Mouse (Mus musculus) gastrocnemius, adult 18-20 months (tissue): ENCODE measurements around the gene Olfr1212. TPM values are rescaled to one million over a fixed set of nuclear protein-coding genes. Genes with fewer than 3 reads are reported as not detected.

Experiments
- DNase-seq: peaks from one replicate; pipeline ENCODE4 v3.0.0; 2021; ENCODE audit warnings: low spot score
- long read RNA-seq, 2 experiments: library from polyadenylated mRNA; stranded (forward); transcript quantifications; one replicate each; pipeline ENCODE4 v2.0.0; 2021
- total RNA-seq, 2 experiments: library from RNA; stranded (reverse); gene quantifications; 2 replicates each; pipeline ENCODE4 v1.2.3; 2021

Olfr1212 gene
- not detected for total RNA-seq
- long read RNA-seq, experiment 1 = 0 reads
- long read RNA-seq, experiment 2 = 0 reads

DNA sequence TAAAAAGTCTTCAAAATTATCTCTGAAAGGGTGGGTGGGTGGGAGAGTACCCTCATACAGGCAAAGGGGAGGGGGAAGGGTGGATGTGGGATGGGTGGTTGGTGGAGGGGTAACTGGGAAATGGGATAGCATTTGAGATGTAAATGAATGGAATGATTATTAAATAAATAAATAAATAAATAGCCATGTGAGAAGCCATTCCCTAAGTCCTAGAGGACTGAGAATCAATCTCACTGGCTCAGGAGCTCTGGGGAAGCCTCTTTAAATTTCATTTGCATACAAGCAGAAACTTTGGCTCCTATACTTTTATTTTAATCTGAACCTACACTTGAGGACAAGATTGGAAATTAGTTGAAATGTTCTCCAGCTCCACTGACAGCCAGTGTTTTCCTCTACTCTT is at the start of gene Olfr1212:
Olfr1212 (plus strand) TSS at position 301 of the 400 bp plus-strand sequence.
- DNase-seq = no peak

- no peak for DNase-seq
Observed at GRCm38 (mm10) chr2:88915057-88915456, 38.7 kb upstream of the Olfr1212 start, which contains the start of gene Olfr1209. Gene Olfr1209 (minus strand): TSS chr2:88915157.

- no peak for DNase-seq
Observed at GRCm38 (mm10) chr2:88938011-88938410, 15.8 kb upstream of the Olfr1212 start, which contains the start of gene Olfr1211. Gene Olfr1211 (minus strand): TSS chr2:88938111.

GRCm38 (mm10) chr2:88980181-88980580 is 26.4 kb downstream of the Olfr1212 start, which contains the start of gene Gm13762:
Gene Gm13762 (minus strand): TSS chr2:88980281.
- no peak for DNase-seq

DNA sequence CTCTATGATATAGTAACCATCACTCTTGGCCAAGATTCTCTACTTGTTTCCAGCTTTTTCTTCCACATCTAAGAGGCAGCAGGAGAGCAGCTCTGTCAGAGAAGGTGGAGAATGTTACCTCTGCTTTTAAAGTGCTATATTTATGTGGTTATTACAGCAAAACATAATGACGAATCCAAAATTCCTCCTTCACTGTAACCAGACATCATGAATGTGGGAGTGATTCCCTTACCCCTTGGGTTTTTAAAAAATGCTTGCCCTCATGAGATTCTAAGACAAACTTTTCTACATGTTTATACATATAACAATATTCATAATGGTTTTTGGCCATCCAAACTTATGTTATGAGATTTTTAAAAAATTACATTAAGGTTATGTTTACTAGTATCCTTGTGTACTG is 38.8 kb downstream of the Olfr1212 start, which contains the start of gene Olfr1214:
Olfr1214 (minus strand) TSS at position 101 of the 400 bp plus-strand sequence.
- DNase-seq = no peak

DNA sequence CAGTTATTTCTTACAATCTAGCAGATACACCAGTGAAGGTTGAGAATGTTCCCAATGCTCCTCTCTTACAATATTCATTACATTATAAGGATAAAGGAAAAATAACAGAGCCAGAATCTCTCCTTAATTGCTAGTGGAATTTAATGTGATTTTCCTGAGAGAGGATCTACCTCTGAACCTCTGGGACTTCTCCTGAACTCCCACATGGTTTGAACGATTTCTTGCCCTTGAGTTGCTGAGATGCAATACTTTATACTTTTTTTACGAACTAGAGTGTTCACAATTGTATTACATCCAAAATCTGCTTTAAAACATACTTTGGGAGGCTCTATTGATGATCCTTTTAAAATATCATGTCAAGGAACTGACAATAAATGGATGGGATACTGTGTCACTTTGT is 53.1 kb downstream of the Olfr1212 start, which contains the start of gene Olfr1215:
Olfr1215 (minus strand) TSS at position 101 of the 400 bp plus-strand sequence.
- no peak for DNase-seq

Other genes starting within 250 kb of the Olfr1212 start
- not detected for gene Olfr1196, start 249.4 kb upstream of the Olfr1212 start, total RNA-seq
- gene Olfr1197, start 221.6 kb upstream of the Olfr1212 start, total RNA-seq = not detected
- not detected for gene Olfr1198, start 202.6 kb upstream of the Olfr1212 start, total RNA-seq
- not detected for gene Olfr1199, start 193.5 kb upstream of the Olfr1212 start, total RNA-seq
- gene Olfr1200, start 183.5 kb upstream of the Olfr1212 start, total RNA-seq = not detected
- not detected for gene Olfr1201, start 160.9 kb upstream of the Olfr1212 start, total RNA-seq
- not detected for gene Olfr1202, start 139.5 kb upstream of the Olfr1212 start, total RNA-seq
- not detected for gene Olfr1205, start 124.2 kb upstream of the Olfr1212 start, total RNA-seq
- gene Olfr1204, start 104.7 kb upstream of the Olfr1212 start, total RNA-seq = not detected
- gene Olfr1206, start 90.7 kb upstream of the Olfr1212 start, total RNA-seq = not detected
- gene Olfr1208, start 51.7 kb upstream of the Olfr1212 start, total RNA-seq = not detected
- not detected for gene Olfr1209, start 38.8 kb upstream of the Olfr1212 start, total RNA-seq
- gene Olfr1211, start 15.9 kb upstream of the Olfr1212 start, total RNA-seq = not detected
- not detected for gene Gm13762, start 26.3 kb downstream of the Olfr1212 start, total RNA-seq
- gene Olfr1214, start 38.7 kb downstream of the Olfr1212 start, total RNA-seq = not detected
- gene Olfr1215, start 53.0 kb downstream of the Olfr1212 start, total RNA-seq = not detected
- gene Olfr1216, start 64.4 kb downstream of the Olfr1212 start, total RNA-seq = not detected
- not detected for gene Olfr1217, start 78.1 kb downstream of the Olfr1212 start, total RNA-seq
- not detected for gene Olfr1218, start 107.2 kb downstream of the Olfr1212 start, total RNA-seq
- not detected for gene Olfr1219, start 129.5 kb downstream of the Olfr1212 start, total RNA-seq
- not detected for gene Olfr1220, start 152.9 kb downstream of the Olfr1212 start, total RNA-seq
- not detected for gene Olfr1221, start 163.3 kb downstream of the Olfr1212 start, total RNA-seq
- gene Olfr1222, start 179.1 kb downstream of the Olfr1212 start, total RNA-seq = not detected
- gene Olfr1223, start 197.6 kb downstream of the Olfr1212 start, total RNA-seq = not detected
- gene Olfr1224-ps1, start 210.1 kb downstream of the Olfr1212 start, total RNA-seq = not detected
- not detected for gene Olfr1225, start 220.7 kb downstream of the Olfr1212 start, total RNA-seq
- not detected for gene Olfr1226, start 246.1 kb downstream of the Olfr1212 start, total RNA-seq